Mouse (Mus musculus) cerebellum, adult 2 months (tissue): ENCODE data around the gene Zfp451.

Source experiments
- CTCF ChIP-seq: fragments of 200-500 bp; IDR thresholded peaks from 2 replicates; pipeline ENCODE4 v1.5.1; 2011; ENCODE audit warnings: low read depth, mild to moderate bottlenecking, control low read depth, low read length, moderate library complexity, borderline replicate concordance; ENCODE audit not compliant: insufficient read depth
- POLR2A ChIP-seq: fragments of 200-500 bp; IDR thresholded peaks from 2 replicates; pipeline ENCODE4 v1.6.1; 2011; ENCODE audit warnings: low read length, control low read depth, borderline replicate concordance; ENCODE audit not compliant: insufficient read depth

- TF ChIP-seq CTCF (no peak), POLR2A (no peak)
These were observed 96.8 kb downstream of the Zfp451 start for GRCm38 (mm10) chr1:33717636-33718035.
